Comparison of ENCODE assay signal across 8 mouse cellular contexts in the genomic region with DNA sequence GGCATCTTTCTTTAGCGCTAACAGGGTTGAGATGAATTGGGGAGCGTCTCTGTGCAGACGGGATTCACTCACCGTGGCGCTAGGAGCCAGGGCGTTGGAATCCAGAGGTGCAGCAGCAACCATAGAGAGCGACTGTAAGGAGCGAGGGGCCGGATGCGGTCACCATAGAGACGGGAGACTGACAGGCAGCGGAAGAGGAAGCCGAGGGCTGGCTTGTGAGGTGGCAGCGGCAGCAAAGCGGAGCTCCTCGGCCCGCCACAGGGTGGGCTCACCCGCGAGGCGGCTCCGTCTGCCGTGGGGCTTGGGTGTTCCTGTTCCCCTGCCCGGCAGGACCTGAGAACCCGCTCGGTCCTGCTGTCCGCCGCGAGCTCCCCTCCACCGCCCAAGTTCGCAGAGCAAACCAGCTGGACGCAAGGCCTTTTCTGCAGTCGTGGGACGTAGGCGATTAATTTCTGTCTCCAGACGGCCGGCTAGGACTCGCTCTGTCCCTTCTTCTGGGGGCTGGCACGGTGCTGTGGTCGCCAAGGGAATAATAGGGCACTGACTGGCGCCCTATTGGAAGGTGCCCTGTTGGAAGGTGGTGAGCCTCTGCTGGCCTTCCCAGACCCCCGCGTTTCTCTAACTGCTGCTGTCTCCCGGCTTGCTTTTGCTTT. TPM values are rescaled to one million over a fixed set of nuclear protein-coding genes. Genes with fewer than 3 reads are reported as not detected.
DNase-seq lines count a peak whose midpoint lies in the region; ATAC-seq and TF ChIP-seq lines count a peak whose summit lies in the region.

TSS of gene Chpf2 (plus strand) at position 195 of the 653 bp plus-strand sequence.

- intact Hi-C loops in heart, postnatal 10 days (cut with DNase I) = no loop called here

- peak within 1 kb of the TSS; percentile 78 for H3K27ac ChIP-seq in forebrain, embryonic 13.5 days
- H3K27ac ChIP-seq in lung, embryonic 14.5 days (ENCODE audit: low read depth) = peak within 1 kb of the TSS; percentile 54; the same call in 1 of the 2 replicates
- H3K27ac ChIP-seq in olfactory bulb, adult 2 months (ENCODE audit: insufficient read depth, low read depth, low read length) = peak within 1 kb of the TSS; percentile 90

- under 1% methylated on average over 43 of the region's 43 CpGs for WGBS in forebrain, embryonic 13.5 days
- under 1% methylated on average over 43 of the region's 43 CpGs for WGBS in lung, embryonic 14.5 days
- WGBS in olfactory bulb, adult 2 months = under 1% methylated on average over 43 of the region's 43 CpGs

- H3K4me3 ChIP-seq in G1E (ENCODE audit: low read depth, low read length) = peak within 1 kb of the TSS; percentile 83
- H3K4me3 ChIP-seq in forebrain, embryonic 13.5 days = peak within 1 kb of the TSS; percentile 83
- H3K4me3 ChIP-seq in lung, embryonic 14.5 days (ENCODE audit: low read depth, low read length) = peak within 1 kb of the TSS; percentile 76
- peak within 1 kb of the TSS; percentile 88 for H3K4me3 ChIP-seq in olfactory bulb, adult 2 months (ENCODE audit: insufficient read depth, low read depth, low read length)

- H3K4me1 ChIP-seq in G1E (ENCODE audit: insufficient read depth, low read depth, low read length) = peaks cover 19% of the 10 kb centered on the region
- peaks cover 35% of the 10 kb centered on the region for H3K4me1 ChIP-seq in forebrain, embryonic 13.5 days
- H3K4me1 ChIP-seq in lung, embryonic 14.5 days (ENCODE audit: insufficient read depth) = peaks cover 8% of the 10 kb centered on the region; the same call in 1 of the 2 replicates
- peaks cover 30% of the 10 kb centered on the region for H3K4me1 ChIP-seq in olfactory bulb, adult 2 months (ENCODE audit: control insufficient read depth, insufficient read depth, low read length)

- peaks cover 39% of the 10 kb centered on the region for H3K36me3 ChIP-seq in G1E (replicated peaks)
- peaks cover 34% of the 10 kb centered on the region for H3K36me3 ChIP-seq in forebrain, embryonic 13.5 days (ENCODE audit: poor library complexity, severe bottlenecking)
- H3K36me3 ChIP-seq in lung, embryonic 14.5 days (ENCODE audit: insufficient read depth) = peaks cover 21% of the 10 kb centered on the region

- TF ChIP-seq POLR2A in olfactory bulb, adult 2 months (IDR thresholded peaks at IDR 0.05; ENCODE audit: insufficient read depth, low read depth, low read length) = peak; percentile 49; the same call in 1 of the 2 replicates

- H3K4me2 ChIP-seq in forebrain, embryonic 13.5 days = peak within 1 kb of the TSS; percentile 96
- peak within 1 kb of the TSS; percentile 92 for H3K4me2 ChIP-seq in lung, embryonic 14.5 days

- TF ChIP-seq CTCF in G1E (IDR thresholded peaks at IDR 0.05; ENCODE audit: low read depth, low read length) = no peak
- TF ChIP-seq CTCF in lung, embryonic 14.5 days (IDR thresholded peaks at IDR 0.05; ENCODE audit: low read depth) = no peak
- 0 out of 2 replicates have a peak, but pooled peaks have one; percentile 4 for TF ChIP-seq CTCF in olfactory bulb, adult 2 months (IDR thresholded peaks at IDR 0.05; ENCODE audit: insufficient read depth, low read depth, low read length)

- peak within 1 kb of the TSS; percentile 89 for H3K9ac ChIP-seq in forebrain, embryonic 13.5 days
- peak within 1 kb of the TSS; percentile 76 for H3K9ac ChIP-seq in lung, embryonic 14.5 days

- DNase-seq in G1E (ENCODE audit: low spot score) = peak; percentile 79
- peak; percentile 78 for DNase-seq in c-Kit-positive CD71-positive TER-119-positive erythroid progenitor cells, embryonic 14.5 days (ENCODE audit: low spot score)
- peak; percentile 87 for DNase-seq in heart, postnatal 10 days
- peak; percentile 87 to 92 for DNase-seq in kidney, postnatal 4 days
- peak; percentile 91 for DNase-seq in lung, embryonic 14.5 days
- DNase-seq in thymus, postnatal 0 days (ENCODE audit: low spot score) = peak; percentile 93

- H3K9me3 ChIP-seq in G1E (replicated peaks) = no peaks in the 10 kb centered on the region
- H3K9me3 ChIP-seq in forebrain, embryonic 13.5 days (replicated peaks) = no peaks in the 10 kb centered on the region
- H3K9me3 ChIP-seq in lung, embryonic 14.5 days (ENCODE audit: low read depth, low read length) = no peaks in the 10 kb centered on the region

- H3K27me3 ChIP-seq in G1E (ENCODE audit: insufficient read depth, low read length) = peaks cover 11% of the 10 kb centered on the region; the same call in 1 of the 2 replicates
- H3K27me3 ChIP-seq in forebrain, embryonic 13.5 days = peaks cover 3% of the 10 kb centered on the region; the same call in 1 of the 2 replicates
- no peaks in the 10 kb centered on the region for H3K27me3 ChIP-seq in lung, embryonic 14.5 days (ENCODE audit: insufficient read depth, low read length)

- peak; percentile 88 for ATAC-seq in G1E (ENCODE audit: extremely low read depth, insufficient number of reproducible peaks, low FRiP score, poor library complexity, severe bottlenecking)
- ATAC-seq in forebrain, embryonic 13.5 days = peak; percentile 94
- peak; percentile 92 for ATAC-seq in lung, embryonic 14.5 days (ENCODE audit: insufficient read depth)

RNA-seq across cellular contexts. Expression of gene Chpf2, which starts in this region (rescaled TPM):
- total RNA-seq in G1E (2014; fragmentation: Nextera tagmentation) (5.9 and 15.8 TPM in 2 replicates), G1E (2017) (7.3 and 14.9 TPM in 2 replicates)
- 19.9 and 28.5 TPM in 2 replicates for polyA plus RNA-seq in G1E (2012)
- 15.0 and 17.2 TPM in 2 replicates for polyA plus RNA-seq in forebrain, embryonic 13.5 days (2015; fragmentation: Nextera tagmentation; extraction: Ambion mirVana)
- 10 to 100 TPM; 19.4 to 19.8 TPM for total RNA-seq in heart, postnatal 10 days (2021)
- polyA plus RNA-seq in lung, embryonic 14.5 days (2014; fragmentation: Nextera tagmentation; extraction: Ambion mirVana) = 12.2 and 14.2 TPM in 2 replicates
- polyA plus RNA-seq in olfactory bulb, adult 2 months (2012; ENCODE audit: insufficient read depth, insufficient read length, low replicate concordance, missing spikeins) = not detected in 2 replicates
- 16.8 and 18.5 TPM in 2 replicates for polyA plus RNA-seq in thymus, postnatal 0 days (2015; fragmentation: Nextera tagmentation; extraction: Ambion mirVana)

Comparison
In these comparisons a context has a peak if more than half of its experiments do, and no peak if none do; other contexts are left out.
1. Peak in every context shown above with its lines: DNase-seq, ATAC-seq, H3K4me3 ChIP-seq and H3K27ac ChIP-seq.
2. RNA of gene Chpf2 (polyA plus RNA-seq): 19.9 to 28.5 TPM in G1E, 16.8 to 18.5 TPM in thymus, postnatal 0 days, 15.0 to 17.2 TPM in forebrain, embryonic 13.5 days and 12.2 to 14.2 TPM in lung, embryonic 14.5 days; not detected in olfactory bulb, adult 2 months; every median in the first group is over 10 times any median in the second.